Mouse (Mus musculus) embryonic facial prominence, embryonic 14.5 days (tissue): Measurements from ENCODE around the gene Tlx3. TPM values are rescaled to one million over a fixed set of nuclear protein-coding genes. Genes with fewer than 3 reads are reported as not detected.

Experiments
- ATAC-seq: fragments of 200-750 bp; cut with Nextera tagmentation; 2 replicates; pipeline ENCODE4 v1.8.0; 2017; ENCODE audit warnings: low read depth, moderate number of reproducible peaks, moderate TSS enrichment
- DNase-seq: peaks from one replicate; pipeline ENCODE4 v3.0.0-alpha.2; 2015; ENCODE audit warnings: low spot score
- H3K27ac ChIP-seq: fragments of 300-500 bp; sonication (generic); replicated peaks from 2 replicates; pipeline ENCODE4 v1.5.1; 2014; ENCODE audit warnings: low read depth, mild to moderate bottlenecking, low read length, moderate library complexity
- H3K27me3 ChIP-seq: fragments of 300-500 bp; sonication (generic); replicated peaks from 2 replicates; pipeline ENCODE4 v1.6.1; 2014; ENCODE audit warnings: low read length; ENCODE audit not compliant: control insufficient read depth, insufficient read depth
- H3K36me3 ChIP-seq: fragments of 300-500 bp; sonication (generic); 2 replicates; pipeline ENCODE4 v1.6.1; 2014; ENCODE audit warnings: low read length, mixed read lengths; ENCODE audit not compliant: control insufficient read depth, insufficient read depth
- H3K4me1 ChIP-seq: fragments of 300-500 bp; sonication (generic); 2 replicates; pipeline ENCODE4 v1.6.1; 2014; ENCODE audit warnings: antibody characterized with exemption, low read length; ENCODE audit not compliant: control insufficient read depth, insufficient read depth
- H3K4me2 ChIP-seq: fragments of 300-500 bp; sonication (generic); 2 replicates; pipeline ENCODE4 v1.6.1; 2014; ENCODE audit warnings: low read depth, mild to moderate bottlenecking, low read length, moderate library complexity, mixed read lengths
- H3K4me3 ChIP-seq: fragments of 300-500 bp; sonication (generic); 2 replicates; pipeline ENCODE4 v1.5.1; 2014; ENCODE audit warnings: low read depth, mild to moderate bottlenecking, low read length
- H3K9ac ChIP-seq: fragments of 300-500 bp; sonication (generic); 2 replicates; pipeline ENCODE4 v1.6.1; 2014; ENCODE audit warnings: low read depth, mild to moderate bottlenecking, low read length, moderate library complexity, mixed read lengths
- H3K9me3 ChIP-seq: fragments of 300-500 bp; sonication (generic); 2 replicates; pipeline ENCODE4 v1.6.1; 2016; ENCODE audit warnings: low read length; ENCODE audit not compliant: control insufficient read depth
- WGBS: fragments of 180-500 bp; shearing (Covaris S2); extraction: QIAGEN DNeasy Blood & Tissue Kit; methylation state at CpG from one replicate; pipeline ENCODE4 v1.1.7; 2014; 5-methylcytosine and 5-hydroxymethylcytosine counted together
- polyA plus RNA-seq: library from polyadenylated mRNA; unstranded; fragments of >200 nt; fragmentation: Nextera tagmentation; extraction: Ambion mirVana; gene quantifications from 2 replicates; pipeline ENCODE4 v1.2.1, GENCODE M21; 2014

Gene Tlx3
- polyA plus RNA-seq, 1 experiment from 2014 or later = 1.9 TPM

- peak; percentile 96 for ATAC-seq
- peaks cover 17% of the 10 kb centered on the region; the same call in 1 of the 2 replicates for H3K4me1 ChIP-seq
- no peaks in the 10 kb centered on the region for H3K9me3 ChIP-seq
- H3K9ac ChIP-seq = peak within 1 kb of the TSS; percentile 97
- H3K4me3 ChIP-seq = peak within 1 kb of the TSS; percentile 96
- H3K36me3 ChIP-seq = peaks cover 36% of the 10 kb centered on the region
- 5% methylated on average over 42 of the region's 49 CpGs for WGBS
- H3K4me2 ChIP-seq = peak within 1 kb of the TSS; percentile 94
- H3K27me3 ChIP-seq = no peaks in the 10 kb centered on the region
- DNase-seq = peak; percentile 100
- H3K27ac ChIP-seq = peak within 1 kb of the TSS; percentile 97
Observed at GRCm38 (mm10) chr11:33162998-33163506, 40.3 kb downstream of the Tlx3 start, which contains the start of gene Npm1. Npm1 (minus strand) TSS chr11:33163206.

GRCm38 (mm10) chr11:33162211-33162997 is 41.0 kb downstream of the Tlx3 start:
- H3K9ac ChIP-seq = peak overlapping the region; percentile 97
- ATAC-seq = peak; percentile 56

GRCm38 (mm10) chr11:33159741-33160140 is 43.6 kb downstream of the Tlx3 start:
- 85% methylated on average over 3 of the region's 3 CpGs for WGBS
- peaks cover 66% of the 10 kb centered on the region for H3K36me3 ChIP-seq

More at GRCm38 (mm10) chr11:33162211-33162997, 41.0 kb downstream of the Tlx3 start:
- peaks cover 17% of the 10 kb centered on the region; the same call in 1 of the 2 replicates for H3K4me1 ChIP-seq
- peak overlapping the region; percentile 77 for H3K27ac ChIP-seq
- peak; percentile 77 for DNase-seq
- no peaks in the 10 kb centered on the region for H3K27me3 ChIP-seq
- H3K9me3 ChIP-seq = no peaks in the 10 kb centered on the region
- 4% methylated on average over 35 of the region's 53 CpGs for WGBS
- peaks cover 43% of the 10 kb centered on the region for H3K36me3 ChIP-seq
- H3K4me3 ChIP-seq = peak overlapping the region; percentile 96
- H3K4me2 ChIP-seq = peak overlapping the region; percentile 94

GRCm38 (mm10) chr11:33157453-33158196 is 45.8 kb downstream of the Tlx3 start:
- no peak overlapping the region for H3K27ac ChIP-seq
- H3K9ac ChIP-seq = no peak overlapping the region
- H3K9me3 ChIP-seq = no peaks in the 10 kb centered on the region
- peaks cover 86% of the 10 kb centered on the region for H3K36me3 ChIP-seq
- no peaks in the 10 kb centered on the region for H3K27me3 ChIP-seq
- H3K4me2 ChIP-seq = no peak overlapping the region
- H3K4me3 ChIP-seq = no peak overlapping the region
- no peak for ATAC-seq
- peaks cover 13% of the 10 kb centered on the region; the same call in 1 of the 2 replicates for H3K4me1 ChIP-seq
- DNase-seq = no peak
- WGBS = 83% methylated on average over 2 of the region's 2 CpGs

More at GRCm38 (mm10) chr11:33159741-33160140, 43.6 kb downstream of the Tlx3 start:
- Histone ChIP-seq H3K9ac (no peak overlapping the region), H3K27ac (no peak overlapping the region), H3K27me3 (no peaks in the 10 kb centered on the region), H3K4me1 (peaks cover 17% of the 10 kb centered on the region; the same call in 1 of the 2 replicates), H3K9me3 (no peaks in the 10 kb centered on the region), H3K4me3 (no peak overlapping the region), H3K4me2 (no peak overlapping the region)
- no peak for ATAC-seq
- no peak for DNase-seq

- no peak for DNase-seq
- Histone ChIP-seq H3K27me3 (no peaks in the 10 kb centered on the region), H3K4me2 (no peak overlapping the region), H3K9me3 (no peaks in the 10 kb centered on the region), H3K9ac (no peak overlapping the region), H3K36me3 (peaks cover 94% of the 10 kb centered on the region), H3K27ac (no peak overlapping the region), H3K4me1 (peaks cover 13% of the 10 kb centered on the region; the same call in 1 of the 2 replicates), H3K4me3 (no peak overlapping the region)
- no peak for ATAC-seq
- whole genome bisulfite sequencing = 85% methylated on average over 4 of the region's 4 CpGs
Observed at GRCm38 (mm10) chr11:33156436-33157015, 46.9 kb downstream of the Tlx3 start.

- Histone ChIP-seq H3K9me3 (no peaks in the 10 kb centered on the region), H3K27ac (no peak overlapping the region), H3K36me3 (peaks cover 94% of the 10 kb centered on the region), H3K4me2 (no peak overlapping the region), H3K9ac (no peak overlapping the region), H3K27me3 (no peaks in the 10 kb centered on the region), H3K4me1 (peaks cover under 1% of the 10 kb centered on the region; the same call in 1 of the 2 replicates), H3K4me3 (no peak overlapping the region)
- no peak for ATAC-seq
- WGBS = 83% methylated on average over 3 of the region's 3 CpGs
- no peak for DNase-seq
Observed at GRCm38 (mm10) chr11:33154459-33154858, 48.9 kb downstream of the Tlx3 start.

GRCm38 (mm10) chr11:33152997-33153396 is 50.4 kb downstream of the Tlx3 start:
- Histone ChIP-seq H3K4me1 (peaks cover 3% of the 10 kb centered on the region), H3K4me2 (no peak overlapping the region), H3K27ac (no peak overlapping the region), H3K4me3 (no peak overlapping the region), H3K9me3 (no peaks in the 10 kb centered on the region), H3K9ac (no peak overlapping the region), H3K36me3 (peaks cover 83% of the 10 kb centered on the region), H3K27me3 (no peaks in the 10 kb centered on the region)
- 88% methylated on average over 1 of the region's 1 CpGs for WGBS
- DNase-seq (no peak), ATAC-seq (no peak)

GRCm38 (mm10) chr11:33151780-33152145 is 51.6 kb downstream of the Tlx3 start:
- no peak for ATAC-seq
- no peak overlapping the region for H3K4me2 ChIP-seq
- H3K9me3 ChIP-seq = no peaks in the 10 kb centered on the region
- H3K4me3 ChIP-seq = no peak overlapping the region
- H3K36me3 ChIP-seq = peaks cover 72% of the 10 kb centered on the region
- DNase-seq = no peak
- H3K27ac ChIP-seq = no peak overlapping the region
- 73% methylated on average over 4 of the region's 4 CpGs for WGBS
- H3K4me1 ChIP-seq = peaks cover 8% of the 10 kb centered on the region
- no peaks in the 10 kb centered on the region; the same call in 1 of the 2 replicates for H3K27me3 ChIP-seq
- no peak overlapping the region for H3K9ac ChIP-seq
